Comparison of ENCODE assay signal across 7 mouse cellular contexts in genomic region chr19:45056908-45057698, GRCm38 (mm10). TPM values are rescaled to one million over a fixed set of nuclear protein-coding genes. Genes with fewer than 3 reads are reported as not detected.
A peak's percentile ranks its signal among the peaks of the same experiment; 100 is the strongest.
DNase-seq lines count a peak whose midpoint lies in the region; ATAC-seq and TF ChIP-seq lines count a peak whose summit lies in the region.

No protein-coding gene starts in this region.

- no peak for ATAC-seq in hindbrain, embryonic 15.5 days (ENCODE audit: low FRiP score, low read depth)
- ATAC-seq in frontal cortex, adult (ENCODE audit: low TSS enrichment), result no peak
- no peak for ATAC-seq in activated CD4-positive, CD25-positive, alpha-beta regulatory T cell, adult 4 months

- H3K4me2 ChIP-seq in hindbrain, embryonic 15.5 days, result peak overlapping the region; percentile 82

- H3K27me3 ChIP-seq in MEL (ENCODE audit: control insufficient read depth in 1 of 2, insufficient read depth in 2 of 2, low read length in 2 of 2), result no peaks in the 10 kb centered on the region
- no peaks in the 10 kb centered on the region for H3K27me3 ChIP-seq in hindbrain, embryonic 15.5 days
- H3K27me3 ChIP-seq in midbrain, embryonic 10.5 days (ENCODE audit: low read depth, poor library complexity, severe bottlenecking), result peaks cover 12% of the 10 kb centered on the region; the same call in 1 of the 2 replicates

- H3K27ac ChIP-seq in MEL (ENCODE audit: control insufficient read depth, low read depth, low read length), result no peak overlapping the region
- peak overlapping the region; percentile 94 for H3K27ac ChIP-seq in hindbrain, embryonic 15.5 days (replicated peaks)
- peak overlapping the region; percentile 92 for H3K27ac ChIP-seq in midbrain, embryonic 10.5 days (replicated peaks)

- TF ChIP-seq EP300 in MEL (IDR thresholded peaks at IDR 0.05; ENCODE audit: low read depth in 1 of 2, low read length in 2 of 2), result no peak

- peaks cover 3% of the 10 kb centered on the region; the same call in 1 of the 2 replicates for H3K79me2 ChIP-seq in MEL (ENCODE audit: control insufficient read depth, insufficient read depth, low read length, poor library complexity)

- DNase-seq in CD4-positive helper T cell, adult 2 months (ENCODE audit: low read depth, low spot score), result peak; percentile 30
- no peak for DNase-seq in MEL (ENCODE audit: low read depth, low spot score)
- DNase-seq in midbrain, embryonic 10.5 days (ENCODE audit: low spot score), result no peak
- no peak for DNase-seq in layer of hippocampus, adult 11-12 months (ENCODE audit: low spot score)

- peaks cover 13 to 32% of the 10 kb centered on the region in 2 experiments for H3K4me1 ChIP-seq in MEL (ENCODE audit: control insufficient read depth in 1 of 2, insufficient read depth in 2 of 2, low read length in 2 of 2)
- H3K4me1 ChIP-seq in hindbrain, embryonic 15.5 days (replicated peaks), result peaks cover 30% of the 10 kb centered on the region
- peaks cover 37% of the 10 kb centered on the region for H3K4me1 ChIP-seq in midbrain, embryonic 10.5 days

- TF ChIP-seq CTCF in MEL (IDR thresholded peaks at IDR 0.05 in 2 of 3, conservative IDR thresholded peaks at IDR 0.05 in 1 of 3; ENCODE audit: control insufficient read depth in 1 of 3, insufficient read depth in 1 of 3, low read depth in 2 of 3, low read length in 3 of 3, poor library complexity in 1 of 3, severe bottlenecking in 1 of 3), result no peak

- no peaks in the 10 kb centered on the region for H3K9me3 ChIP-seq in MEL (replicated peaks; ENCODE audit: insufficient read depth, low read length)
- H3K9me3 ChIP-seq in hindbrain, embryonic 15.5 days, result no peaks in the 10 kb centered on the region
- H3K9me3 ChIP-seq in midbrain, embryonic 10.5 days (replicated peaks), result no peaks in the 10 kb centered on the region

- no peak for TF ChIP-seq RAD21 in MEL (IDR thresholded peaks at IDR 0.05; ENCODE audit: low read depth, low read length)

- 79% methylated on average over 7 of the region's 7 CpGs for WGBS in hindbrain, embryonic 15.5 days
- WGBS in midbrain, embryonic 10.5 days, result 85% methylated on average over 7 of the region's 7 CpGs

- H3K36me3 ChIP-seq in MEL (ENCODE audit: control insufficient read depth in 1 of 2, insufficient read depth in 2 of 2, low read length in 2 of 2), result peaks cover 0 to 29% of the 10 kb centered on the region in 2 experiments; a peak in 2 of 4 replicates
- peaks cover 29% of the 10 kb centered on the region for H3K36me3 ChIP-seq in hindbrain, embryonic 15.5 days
- 0 out of 2 replicates have a peak, but pooled peaks cover 5% of the 10 kb centered on the region for H3K36me3 ChIP-seq in midbrain, embryonic 10.5 days

- H3K9ac ChIP-seq in MEL (ENCODE audit: control insufficient read depth, low read depth, low read length, poor library complexity, severe bottlenecking), result peak overlapping the region; percentile 75; the same call in 1 of the 2 replicates
- H3K9ac ChIP-seq in hindbrain, embryonic 15.5 days, result peak overlapping the region; percentile 51; the same call in 1 of the 2 replicates

- no peak; a peak in 1 of 4 replicates for TF ChIP-seq POLR2A in MEL (IDR thresholded peaks at IDR 0.05; ENCODE audit: control insufficient read depth in 1 of 2, insufficient read depth in 1 of 2, low read depth in 1 of 2, low read length in 2 of 2, poor library complexity in 1 of 2)

- H3K4me3 ChIP-seq in MEL (ENCODE audit: control insufficient read depth in 1 of 2, insufficient read depth in 1 of 2, low read depth in 2 of 2, low read length in 2 of 2), result 0 out of 4 replicates have a peak overlapping the region, but pooled peaks of 1 of the 2 experiments have one; percentile 9
- peak overlapping the region; percentile 51 for H3K4me3 ChIP-seq in hindbrain, embryonic 15.5 days
- H3K4me3 ChIP-seq in midbrain, embryonic 10.5 days, result peak overlapping the region; percentile 66

TF ChIP-seq in MEL, 35 proteins besides CTCF, POLR2A, EP300 and RAD21:
- no peak for TF ChIP-seq MAX (IDR thresholded peaks at IDR 0.05; ENCODE audit: low read length)
- TF ChIP-seq SIN3A (IDR thresholded peaks at IDR 0.05; ENCODE audit: low read length), result no peak
- TF ChIP-seq TBP (IDR thresholded peaks at IDR 0.05; ENCODE audit: low read depth, low read length), result no peak
- no peak for TF ChIP-seq MYC (IDR thresholded peaks at IDR 0.05; ENCODE audit: low read depth, low read length)
- TF ChIP-seq E2F4 (IDR thresholded peaks at IDR 0.05; ENCODE audit: borderline replicate concordance, low read depth, low read length), result no peak
- TF ChIP-seq ZMIZ1 (IDR thresholded peaks at IDR 0.05; ENCODE audit: low read depth, low read length), result no peak
- no peak for TF ChIP-seq TCF12 (IDR thresholded peaks at IDR 0.05; ENCODE audit: low read depth, low read length)
- no peak for TF ChIP-seq GATA1 (IDR thresholded peaks at IDR 0.05; ENCODE audit: low read depth, low read length)
- TF ChIP-seq NRF1 (IDR thresholded peaks at IDR 0.05; ENCODE audit: insufficient read depth, low read depth, low read length, poor library complexity, severe bottlenecking), result no peak
- no peak for TF ChIP-seq CHD2 (IDR thresholded peaks at IDR 0.05; ENCODE audit: low read length)

RNA-seq across cellular contexts. Expression of gene Sfxn3, which starts 9.8 kb away (rescaled TPM):
- total RNA-seq in MEL (2012; rRNA removed), result 3.6 and 5.0 TPM in 2 replicates
- polyA plus RNA-seq in MEL (2012; ENCODE audit: insufficient read depth in 1 of 2, insufficient read length in 2 of 2, low read depth in 1 of 2, low replicate concordance in 2 of 2, missing spikeins in 1 of 2), result 10 to 100 TPM in 1 of 2 experiments, not detected in 1; 10.6 TPM
- polyA plus RNA-seq in hindbrain, embryonic 15.5 days (2015; fragmentation: Nextera tagmentation; extraction: Ambion mirVana), result 74.7 and 90.5 TPM in 2 replicates
- 8.3 and 15.3 TPM in 2 replicates for polyA plus RNA-seq in midbrain, embryonic 10.5 days (2016; fragmentation: Nextera tagmentation; extraction: Ambion mirVana)
- polyA plus RNA-seq in activated CD4-positive, CD25-positive, alpha-beta regulatory T cell, adult 4 months (2017; shearing (Covaris generic)), result 10 to 100 TPM; 84.1 to 92.7 TPM

RNA-seq across cellular contexts. Expression of gene Pdzd7, which starts 11.6 kb away (rescaled TPM):
- 0.08 and 0.10 TPM in 2 replicates for total RNA-seq in MEL (2012; rRNA removed)
- under 1 TPM in 1 of 2 experiments, not detected in 1; 0.56 TPM for polyA plus RNA-seq in MEL (2012; ENCODE audit: insufficient read depth in 1 of 2, insufficient read length in 2 of 2, low read depth in 1 of 2, low replicate concordance in 2 of 2, missing spikeins in 1 of 2)
- polyA plus RNA-seq in hindbrain, embryonic 15.5 days (2015; fragmentation: Nextera tagmentation; extraction: Ambion mirVana), result 2.6 and 3.2 TPM in 2 replicates
- polyA plus RNA-seq in midbrain, embryonic 10.5 days (2016; fragmentation: Nextera tagmentation; extraction: Ambion mirVana), result 0.19 and 0.34 TPM in 2 replicates
- polyA plus RNA-seq in activated CD4-positive, CD25-positive, alpha-beta regulatory T cell, adult 4 months (2017; shearing (Covaris generic)), result under 1 TPM in 1 of 2 experiments, not detected in 1; 0.32 TPM

RNA-seq across cellular contexts. Expression of gene Kazald1, which starts 17.9 kb away (rescaled TPM):
- 0.33 and 0.39 TPM in 2 replicates for total RNA-seq in MEL (2012; rRNA removed)
- 1 to 10 TPM in 1 of 2 experiments, not detected in 1; 1.5 TPM for polyA plus RNA-seq in MEL (2012; ENCODE audit: insufficient read depth in 1 of 2, insufficient read length in 2 of 2, low read depth in 1 of 2, low replicate concordance in 2 of 2, missing spikeins in 1 of 2)
- 2.3 and 2.6 TPM in 2 replicates for polyA plus RNA-seq in hindbrain, embryonic 15.5 days (2015; fragmentation: Nextera tagmentation; extraction: Ambion mirVana)
- 0.38 and 0.39 TPM in 2 replicates for polyA plus RNA-seq in midbrain, embryonic 10.5 days (2016; fragmentation: Nextera tagmentation; extraction: Ambion mirVana)
- under 1 TPM; 0.47 to 0.48 TPM for polyA plus RNA-seq in activated CD4-positive, CD25-positive, alpha-beta regulatory T cell, adult 4 months (2017; shearing (Covaris generic))

RNA-seq across cellular contexts. Expression of gene Lzts2, which starts 42.9 kb away (rescaled TPM):
- 4.0 and 4.2 TPM in 2 replicates for total RNA-seq in MEL (2012; rRNA removed)
- 10 to 100 TPM in 1 of 2 experiments, not detected in 1; 13.1 TPM for polyA plus RNA-seq in MEL (2012; ENCODE audit: insufficient read depth in 1 of 2, insufficient read length in 2 of 2, low read depth in 1 of 2, low replicate concordance in 2 of 2, missing spikeins in 1 of 2)
- polyA plus RNA-seq in hindbrain, embryonic 15.5 days (2015; fragmentation: Nextera tagmentation; extraction: Ambion mirVana), result 25.4 and 28.7 TPM in 2 replicates
- polyA plus RNA-seq in midbrain, embryonic 10.5 days (2016; fragmentation: Nextera tagmentation; extraction: Ambion mirVana), result 55.1 and 58.4 TPM in 2 replicates
- polyA plus RNA-seq in activated CD4-positive, CD25-positive, alpha-beta regulatory T cell, adult 4 months (2017; shearing (Covaris generic)), result 1 to 10 TPM in 1 of 2 experiments, under 1 TPM in 1; 0.78 to 1.8 TPM

RNA-seq across cellular contexts. Expression of gene Mrpl43, which starts 50.9 kb away (rescaled TPM):
- total RNA-seq in MEL (2012; rRNA removed), result 136 and 145 TPM in 2 replicates
- polyA plus RNA-seq in MEL (2012; ENCODE audit: insufficient read depth in 1 of 2, insufficient read length in 2 of 2, low read depth in 1 of 2, low replicate concordance in 2 of 2, missing spikeins in 1 of 2), result 100 to 1,000 TPM in 1 of 2 experiments, not detected in 1; 136 TPM
- polyA plus RNA-seq in hindbrain, embryonic 15.5 days (2015; fragmentation: Nextera tagmentation; extraction: Ambion mirVana), result 88.6 and 94.7 TPM in 2 replicates
- polyA plus RNA-seq in midbrain, embryonic 10.5 days (2016; fragmentation: Nextera tagmentation; extraction: Ambion mirVana), result 71.6 and 72.9 TPM in 2 replicates
- polyA plus RNA-seq in activated CD4-positive, CD25-positive, alpha-beta regulatory T cell, adult 4 months (2017; shearing (Covaris generic)), result 10 to 100 TPM; 67.8 to 71.3 TPM
